25 mouse cellular contexts compared by ENCODE assay signal in genomic region chr8:8952212-8952611, GRCm38 (mm10).
A peak's percentile ranks its signal among the peaks of the same experiment; 100 is the strongest.
DNase-seq lines count a peak whose midpoint lies in the region; ATAC-seq and TF ChIP-seq lines count a peak whose summit lies in the region.
"Had no signal": no experiment of that assay in that cellular context is flagged by ENCODE, and none has a peak within 500 bp of the region (broad histone marks: within the 10 kb centered on the region; RNA-seq: fewer than 3 reads in every experiment).

No protein-coding gene starts in this region.

- H3K9ac ChIP-seq in forebrain, embryonic 16.5 days (replicated peaks; ENCODE audit: low read depth, low read length) = no peak overlapping the region
- no peak overlapping the region for H3K9ac ChIP-seq in intestine, embryonic 14.5 days (ENCODE audit: low read length)
- no peak overlapping the region for H3K9ac ChIP-seq in intestine, postnatal 0 days (ENCODE audit: low read depth, low read length)
- no peak overlapping the region for H3K9ac ChIP-seq in midbrain, postnatal 0 days (replicated peaks; ENCODE audit: low read length, poor library complexity, severe bottlenecking)
- H3K9ac ChIP-seq: embryonic facial prominence, embryonic 12.5 days; forebrain, embryonic 15.5 days; limb, embryonic 12.5 days; liver, embryonic 12.5 days; lung, embryonic 14.5 days had no signal

- DNase-seq in forebrain, embryonic 10.5 days (ENCODE audit: extremely low spot score, low spot score) = no peak
- peak; percentile 50 for DNase-seq in intestine, embryonic 14.5 days (ENCODE audit: low spot score)
- DNase-seq in midbrain, embryonic 10.5 days (ENCODE audit: low spot score) = no peak
- DNase-seq in midbrain, postnatal 0 days (ENCODE audit: low spot score) = no peak
- DNase-seq in layer of hippocampus, adult 2 months (ENCODE audit: low spot score in 2 of 2) = no peak
- DNase-seq: adrenal gland, postnatal 10 days; cerebellum, postnatal 14 days; heart, postnatal 4 days; kidney, postnatal 14 days; layer of hippocampus, adult 9-11 months; lung, embryonic 14.5 days; right cerebral cortex, adult 18-20 months; thymus, postnatal 14 days had no signal

- H3K9me3 ChIP-seq in forebrain, embryonic 10.5 days = no peaks in the 10 kb centered on the region
- H3K9me3 ChIP-seq in forebrain, embryonic 16.5 days (ENCODE audit: control insufficient read depth, low read length) = peaks cover 2% of the 10 kb centered on the region; the same call in 1 of the 2 replicates
- H3K9me3 ChIP-seq in intestine, embryonic 14.5 days (ENCODE audit: control insufficient read depth, low read length) = no peaks in the 10 kb centered on the region
- H3K9me3 ChIP-seq in intestine, postnatal 0 days (ENCODE audit: control insufficient read depth) = no peaks in the 10 kb centered on the region
- H3K9me3 ChIP-seq in midbrain, embryonic 10.5 days (replicated peaks) = peaks cover 6% of the 10 kb centered on the region; the same call in 1 of the 2 replicates
- peaks cover 4% of the 10 kb centered on the region; the same call in 1 of the 2 replicates for H3K9me3 ChIP-seq in midbrain, postnatal 0 days (ENCODE audit: low read length)
- H3K9me3 ChIP-seq: embryonic facial prominence, embryonic 12.5 days; forebrain, embryonic 15.5 days; limb, embryonic 12.5 days; liver, embryonic 12.5 days had no signal

- no peaks in the 10 kb centered on the region for H3K36me3 ChIP-seq in forebrain, embryonic 10.5 days (replicated peaks)
- no peaks in the 10 kb centered on the region for H3K36me3 ChIP-seq in forebrain, embryonic 16.5 days (ENCODE audit: control insufficient read depth, insufficient read depth)
- no peaks in the 10 kb centered on the region for H3K36me3 ChIP-seq in intestine, embryonic 14.5 days (ENCODE audit: control insufficient read depth, insufficient read depth, low read length)
- no peaks in the 10 kb centered on the region for H3K36me3 ChIP-seq in intestine, postnatal 0 days (ENCODE audit: control insufficient read depth, insufficient read depth)
- H3K36me3 ChIP-seq in midbrain, embryonic 10.5 days = no peaks in the 10 kb centered on the region
- H3K36me3 ChIP-seq in midbrain, postnatal 0 days (ENCODE audit: insufficient read depth, low read length) = no peaks in the 10 kb centered on the region
- H3K36me3 ChIP-seq: embryonic facial prominence, embryonic 12.5 days; forebrain, embryonic 15.5 days; G1E; limb, embryonic 12.5 days; liver, embryonic 12.5 days had no signal

- peak overlapping the region; percentile 65 for H3K27ac ChIP-seq in forebrain, embryonic 10.5 days
- no peak overlapping the region for H3K27ac ChIP-seq in forebrain, embryonic 16.5 days (ENCODE audit: low read length)
- no peak overlapping the region for H3K27ac ChIP-seq in intestine, embryonic 14.5 days (ENCODE audit: low read depth)
- H3K27ac ChIP-seq in intestine, postnatal 0 days (ENCODE audit: low read depth, low read length) = no peak overlapping the region
- peak overlapping the region; percentile 57; the same call in 1 of the 2 replicates for H3K27ac ChIP-seq in midbrain, embryonic 10.5 days (replicated peaks)
- no peak overlapping the region for H3K27ac ChIP-seq in midbrain, postnatal 0 days (ENCODE audit: low read depth, low read length)
- H3K27ac ChIP-seq in layer of hippocampus, adult 2 months = no peak overlapping the region
- H3K27ac ChIP-seq: embryonic facial prominence, embryonic 12.5 days; forebrain, embryonic 15.5 days; limb, embryonic 12.5 days; liver, embryonic 12.5 days; stomach, postnatal 0 days had no signal

- H3K4me3 ChIP-seq in forebrain, embryonic 10.5 days = no peak overlapping the region
- H3K4me3 ChIP-seq in forebrain, embryonic 16.5 days (replicated peaks; ENCODE audit: low read length) = no peak overlapping the region
- H3K4me3 ChIP-seq in intestine, embryonic 14.5 days (ENCODE audit: low read depth, low read length) = no peak overlapping the region
- H3K4me3 ChIP-seq in intestine, postnatal 0 days (ENCODE audit: low read depth, low read length) = no peak overlapping the region
- no peak overlapping the region for H3K4me3 ChIP-seq in midbrain, embryonic 10.5 days
- no peak overlapping the region for H3K4me3 ChIP-seq in midbrain, postnatal 0 days (ENCODE audit: low read depth, low read length)
- H3K4me3 ChIP-seq in layer of hippocampus, adult 2 months = no peak overlapping the region
- H3K4me3 ChIP-seq: embryonic facial prominence, embryonic 12.5 days; forebrain, embryonic 15.5 days; limb, embryonic 12.5 days; liver, embryonic 12.5 days had no signal

- WGBS in forebrain, embryonic 10.5 days = 8% methylated on average over 4 of the region's 4 CpGs
- WGBS in forebrain, embryonic 16.5 days = 3% methylated on average over 4 of the region's 4 CpGs
- WGBS in intestine, embryonic 14.5 days = 20% methylated on average over 4 of the region's 4 CpGs
- 31% methylated on average over 4 of the region's 4 CpGs for WGBS in intestine, postnatal 0 days
- WGBS in midbrain, embryonic 10.5 days = 7% methylated on average over 4 of the region's 4 CpGs
- 27% methylated on average over 4 of the region's 4 CpGs for WGBS in midbrain, postnatal 0 days

- no peak for ATAC-seq in forebrain, embryonic 16.5 days
- ATAC-seq in intestine, embryonic 14.5 days (replicated peaks; ENCODE audit: low FRiP score, low TSS enrichment, low read depth) = no peak
- no peak for ATAC-seq in intestine, postnatal 0 days
- no peak for ATAC-seq in midbrain, postnatal 0 days (ENCODE audit: low FRiP score)
- ATAC-seq in megakaryocyte progenitor cell, adult 5-6 weeks (replicated peaks; ENCODE audit: poor library complexity) = peak; percentile 81
- ATAC-seq: activated CD4-positive, CD25-positive, alpha-beta regulatory T cell, adult 4 months; forebrain, embryonic 15.5 days; intestine, embryonic 16.5 days; liver, embryonic 12.5 days had no signal

- no peaks in the 10 kb centered on the region for H3K27me3 ChIP-seq in forebrain, embryonic 10.5 days (ENCODE audit: poor library complexity, severe bottlenecking)
- no peaks in the 10 kb centered on the region for H3K27me3 ChIP-seq in forebrain, embryonic 16.5 days (replicated peaks; ENCODE audit: control insufficient read depth, insufficient read depth, low read length)
- H3K27me3 ChIP-seq in intestine, embryonic 14.5 days (replicated peaks; ENCODE audit: control insufficient read depth, insufficient read depth, low read length) = no peaks in the 10 kb centered on the region
- no peaks in the 10 kb centered on the region for H3K27me3 ChIP-seq in intestine, postnatal 0 days (replicated peaks; ENCODE audit: control insufficient read depth, insufficient read depth, low read length)
- no peaks in the 10 kb centered on the region for H3K27me3 ChIP-seq in midbrain, embryonic 10.5 days (ENCODE audit: low read depth, poor library complexity, severe bottlenecking)
- no peaks in the 10 kb centered on the region for H3K27me3 ChIP-seq in midbrain, postnatal 0 days (ENCODE audit: insufficient read depth, low read length)
- H3K27me3 ChIP-seq: embryonic facial prominence, embryonic 12.5 days; forebrain, embryonic 15.5 days; limb, embryonic 12.5 days; liver, embryonic 12.5 days had no signal

- H3K4me1 ChIP-seq in forebrain, embryonic 10.5 days = peaks cover 30% of the 10 kb centered on the region
- no peaks in the 10 kb centered on the region; the same call in 1 of the 2 replicates for H3K4me1 ChIP-seq in forebrain, embryonic 16.5 days (replicated peaks; ENCODE audit: control insufficient read depth, insufficient read depth, low read length)
- H3K4me1 ChIP-seq in intestine, embryonic 14.5 days (replicated peaks; ENCODE audit: control insufficient read depth, insufficient read depth, low read length) = peaks cover 4% of the 10 kb centered on the region; the same call in 1 of the 2 replicates
- no peaks in the 10 kb centered on the region for H3K4me1 ChIP-seq in intestine, postnatal 0 days (replicated peaks; ENCODE audit: control insufficient read depth, insufficient read depth, low read length)
- H3K4me1 ChIP-seq in midbrain, embryonic 10.5 days = peaks cover 26% of the 10 kb centered on the region
- 0 out of 2 replicates have a peak, but pooled peaks cover 5% of the 10 kb centered on the region for H3K4me1 ChIP-seq in midbrain, postnatal 0 days (ENCODE audit: insufficient read depth, low read length)

- no peak overlapping the region for H3K4me2 ChIP-seq in forebrain, embryonic 16.5 days (ENCODE audit: low read length)
- no peak overlapping the region for H3K4me2 ChIP-seq in intestine, embryonic 14.5 days (ENCODE audit: low read length)
- no peak overlapping the region for H3K4me2 ChIP-seq in intestine, postnatal 0 days (replicated peaks; ENCODE audit: low read depth)
- no peak overlapping the region for H3K4me2 ChIP-seq in midbrain, postnatal 0 days (ENCODE audit: low read depth, low read length, poor library complexity, severe bottlenecking)
- H3K4me2 ChIP-seq: forebrain, embryonic 15.5 days; limb, embryonic 12.5 days; liver, embryonic 12.5 days; lung, embryonic 14.5 days; midbrain, embryonic 11.5 days had no signal

- no peak for TF ChIP-seq CTCF in intestine, postnatal 0 days (IDR thresholded peaks at IDR 0.05; ENCODE audit: low read depth)
- no peak for TF ChIP-seq CTCF in midbrain, postnatal 0 days (IDR thresholded peaks at IDR 0.05)
- no peak for TF ChIP-seq CTCF in layer of hippocampus, adult 2 months (conservative IDR thresholded peaks at IDR 0.05)

Comparison
In these comparisons a context has a peak if more than half of its experiments do, and no peak if none do; other contexts are left out.
1. H3K27ac ChIP-seq: peak in forebrain, embryonic 10.5 days (single experiment) and midbrain, embryonic 10.5 days (single experiment); none in forebrain, embryonic 16.5 days (single experiment), intestine, embryonic 14.5 days (single experiment), intestine, postnatal 0 days (single experiment), midbrain, postnatal 0 days (single experiment) and layer of hippocampus, adult 2 months (single experiment).